Mouse (Mus musculus) erythroblast, embryonic 14.5 days (primary cell): ENCODE measurements around the gene Yif1a.

Experiments
- GATA1 ChIP-seq: IDR thresholded peaks from 2 replicates; pipeline ENCODE4 v1.6.1; 2012; ENCODE audit warnings: low read length, inconsistent platforms, mixed read lengths
- TAL1 ChIP-seq: IDR thresholded peaks from 3 replicates; pipeline ENCODE4 v1.6.1; 2012; ENCODE audit warnings: low read length, inconsistent platforms, mixed read lengths

- TF ChIP-seq TAL1 (no peak), GATA1 (no peak)
Observed at GRCm38 (mm10) chr19:5060365-5061330, 27.7 kb upstream of the Yif1a start.
